Mouse (Mus musculus) kidney, adult 2 months (tissue): ENCODE measurements around the gene Erp27. TPM values are rescaled to one million over a fixed set of nuclear protein-coding genes. Genes with fewer than 3 reads are reported as not detected.
A peak's percentile ranks its signal among the peaks of the same experiment; 100 is the strongest.

Source experiments
- DNase-seq: peaks from one replicate; pipeline ENCODE4 v3.0.0; 2021
- H3K27ac ChIP-seq: fragments of 200-500 bp; 2 replicates; pipeline ENCODE4 v1.5.1; 2012; ENCODE audit warnings: low read depth, low read length, control low read depth, inconsistent platforms; ENCODE audit not compliant: insufficient read depth
- H3K27me3 ChIP-seq: fragments of 200-500 bp; replicated peaks from 2 replicates; pipeline ENCODE4 v1.6.1; 2012; ENCODE audit warnings: mild to moderate bottlenecking, moderate library complexity, low read length, inconsistent platforms; ENCODE audit not compliant: control insufficient read depth, insufficient read depth
- H3K36me3 ChIP-seq: fragments of 200-500 bp; 2 replicates; pipeline ENCODE4 v1.6.1; 2012; ENCODE audit warnings: mild to moderate bottlenecking, moderate library complexity, low read length, inconsistent platforms; ENCODE audit not compliant: control insufficient read depth, insufficient read depth
- H3K4me1 ChIP-seq: fragments of 200-500 bp; 2 replicates; pipeline ENCODE4 v1.6.1; 2011; ENCODE audit warnings: low read length; ENCODE audit not compliant: control insufficient read depth, insufficient read depth
- H3K4me3 ChIP-seq: fragments of 200-500 bp; 2 replicates; pipeline ENCODE4 v1.5.1; 2011; ENCODE audit warnings: mild to moderate bottlenecking, low read depth, low read length, control low read depth; ENCODE audit not compliant: insufficient read depth
- CTCF ChIP-seq: fragments of 200-500 bp; conservative IDR thresholded peaks from 2 replicates; pipeline ENCODE4 v1.5.1; 2011; ENCODE audit warnings: low read depth, mild to moderate bottlenecking, control low read depth, low read length, moderate library complexity, mixed read lengths; ENCODE audit not compliant: insufficient read depth, insufficient read length
- POLR2A ChIP-seq: fragments of 200-500 bp; IDR thresholded peaks from one replicate; pipeline ENCODE4 v1.6.1; 2011; ENCODE audit warnings: low read depth, low read length, control low read depth
- WGBS: fragments of 180-500 bp; shearing (Covaris S2); methylation state at CpG from one replicate; pipeline ENCODE4 v1.1.7; 2018; 5-methylcytosine and 5-hydroxymethylcytosine counted together
- polyA plus RNA-seq: library from polyadenylated mRNA; depleted of rRNA; stranded (reverse); fragments of >200 nt; gene quantifications from 2 replicates; pipeline ENCODE4 v1.2.3, GENCODE M21; 2012

Gene Erp27
- polyA plus RNA-seq, 1 experiment, result not detected

GRCm38 (mm10) chr6:136930677-136931076 lies 8.7 kb upstream of the Erp27 start:
- Histone ChIP-seq H3K27me3 (no peaks in the 10 kb centered on the region), H3K27ac (peak overlapping the region; percentile 49), H3K4me3 (0 out of 2 replicates have a peak overlapping the region, but pooled peaks have one; percentile 2), H3K36me3 (no peaks in the 10 kb centered on the region), H3K4me1 (no peaks in the 10 kb centered on the region)
- TF ChIP-seq CTCF (no peak), POLR2A (no peak)
- 24% methylated on average over 12 of the region's 12 CpGs for WGBS
- DNase-seq, result peak; percentile 76

GRCm38 (mm10) chr6:136927626-136928025 lies 5.6 kb upstream of the Erp27 start:
- no peak for TF ChIP-seq POLR2A
- DNase-seq, result peak; percentile 43
- 92% methylated on average over 1 of the region's 1 CpGs for WGBS
- Histone ChIP-seq H3K36me3 (no peaks in the 10 kb centered on the region), H3K27me3 (no peaks in the 10 kb centered on the region), H3K4me1 (no peaks in the 10 kb centered on the region), H3K27ac (no peak overlapping the region), H3K4me3 (no peak overlapping the region)

GRCm38 (mm10) chr6:136925049-136925448 lies 3.1 kb upstream of the Erp27 start:
- TF ChIP-seq CTCF (no peak), POLR2A (no peak)
- Histone ChIP-seq H3K4me1 (no peaks in the 10 kb centered on the region), H3K27ac (no peak overlapping the region), H3K36me3 (no peaks in the 10 kb centered on the region), H3K27me3 (no peaks in the 10 kb centered on the region), H3K4me3 (no peak overlapping the region)
- 60% methylated on average over 8 of the region's 8 CpGs for WGBS
- no peak for DNase-seq

DNA sequence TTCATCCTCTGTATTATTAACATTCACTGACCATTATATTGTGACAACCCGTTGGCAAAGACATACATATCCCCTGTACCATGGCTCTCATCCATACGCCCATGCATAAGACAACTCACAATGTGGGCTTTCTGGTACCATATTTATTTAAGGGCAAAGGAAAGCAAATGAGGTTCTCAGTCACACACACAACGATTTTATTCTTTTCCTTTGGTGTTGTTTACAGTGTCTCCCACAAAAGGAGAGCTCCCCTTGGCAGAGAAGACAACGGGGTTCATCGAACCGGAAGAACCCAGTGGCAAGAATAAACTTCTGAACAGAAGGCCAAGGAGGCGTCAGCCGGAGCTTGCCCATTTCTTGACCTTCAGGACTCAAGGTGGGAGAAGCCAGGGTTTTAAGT lies 1.6 kb upstream of the Erp27 start, which contains the start of gene Pde6h:
Pde6h (plus strand) TSS at position 301 of the 400 bp plus-strand sequence.
- 81% methylated on average over 8 of the region's 8 CpGs for WGBS
- H3K36me3 ChIP-seq, result no peaks in the 10 kb centered on the region
- no peaks in the 10 kb centered on the region for H3K27me3 ChIP-seq
- DNase-seq, result no peak
- H3K4me3 ChIP-seq, result no peak within 1 kb of the TSS
- no peak for TF ChIP-seq CTCF
- no peak for TF ChIP-seq POLR2A
- no peak within 1 kb of the TSS for H3K27ac ChIP-seq
- no peaks in the 10 kb centered on the region for H3K4me1 ChIP-seq

DNA sequence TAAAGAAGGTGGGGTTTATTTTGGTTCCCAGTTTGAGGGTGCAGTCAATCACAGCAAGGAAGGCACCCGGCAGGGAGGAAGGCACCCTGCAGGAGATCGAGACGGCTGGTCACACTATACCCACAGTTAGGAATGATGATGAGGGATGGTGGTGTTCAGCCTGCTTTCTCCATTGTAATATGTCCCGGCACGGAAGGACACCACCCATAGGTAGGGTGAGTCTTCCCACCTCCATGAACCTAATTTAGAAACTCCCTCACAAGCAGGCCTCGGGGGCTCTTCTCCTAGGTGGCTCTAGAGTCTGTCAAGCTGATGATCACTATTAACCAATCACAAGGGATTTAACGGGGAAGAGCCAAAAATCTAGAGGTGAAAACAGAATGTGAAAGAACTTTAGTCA lies 891 bp upstream of the Erp27 start:
- H3K27ac ChIP-seq, result no peak overlapping the region
- H3K36me3 ChIP-seq, result no peaks in the 10 kb centered on the region
- H3K4me3 ChIP-seq, result no peak overlapping the region
- 91% methylated on average over 7 of the region's 7 CpGs for WGBS
- H3K27me3 ChIP-seq, result no peaks in the 10 kb centered on the region
- H3K4me1 ChIP-seq, result no peaks in the 10 kb centered on the region; the same call in 1 of the 2 replicates
- DNase-seq, result no peak
- TF ChIP-seq POLR2A (no peak), CTCF (no peak)

DNA sequence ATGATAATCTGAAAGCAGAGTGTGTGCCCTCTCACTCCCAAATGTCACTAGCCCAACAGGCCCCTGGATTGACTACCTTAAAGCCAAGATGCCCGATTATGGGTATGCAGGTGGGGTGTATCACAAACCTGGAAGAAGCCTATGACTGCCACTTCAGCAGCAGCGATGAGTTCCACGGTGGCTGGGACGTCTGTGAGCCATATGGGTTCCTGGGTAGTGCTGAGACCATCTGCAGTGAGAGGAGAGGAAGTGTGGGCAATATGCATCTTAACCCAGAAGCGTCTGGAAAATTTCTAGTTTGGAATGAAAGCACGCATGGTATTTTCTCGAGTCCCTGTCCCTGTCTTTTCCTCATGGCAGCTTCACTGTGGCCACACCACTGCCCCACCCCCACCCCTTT lies 379 bp downstream of the Erp27 start:
- DNase-seq, result no peak
- TF ChIP-seq CTCF, result no peak
- no peak for TF ChIP-seq POLR2A
- 87% methylated on average over 7 of the region's 7 CpGs for WGBS

DNA sequence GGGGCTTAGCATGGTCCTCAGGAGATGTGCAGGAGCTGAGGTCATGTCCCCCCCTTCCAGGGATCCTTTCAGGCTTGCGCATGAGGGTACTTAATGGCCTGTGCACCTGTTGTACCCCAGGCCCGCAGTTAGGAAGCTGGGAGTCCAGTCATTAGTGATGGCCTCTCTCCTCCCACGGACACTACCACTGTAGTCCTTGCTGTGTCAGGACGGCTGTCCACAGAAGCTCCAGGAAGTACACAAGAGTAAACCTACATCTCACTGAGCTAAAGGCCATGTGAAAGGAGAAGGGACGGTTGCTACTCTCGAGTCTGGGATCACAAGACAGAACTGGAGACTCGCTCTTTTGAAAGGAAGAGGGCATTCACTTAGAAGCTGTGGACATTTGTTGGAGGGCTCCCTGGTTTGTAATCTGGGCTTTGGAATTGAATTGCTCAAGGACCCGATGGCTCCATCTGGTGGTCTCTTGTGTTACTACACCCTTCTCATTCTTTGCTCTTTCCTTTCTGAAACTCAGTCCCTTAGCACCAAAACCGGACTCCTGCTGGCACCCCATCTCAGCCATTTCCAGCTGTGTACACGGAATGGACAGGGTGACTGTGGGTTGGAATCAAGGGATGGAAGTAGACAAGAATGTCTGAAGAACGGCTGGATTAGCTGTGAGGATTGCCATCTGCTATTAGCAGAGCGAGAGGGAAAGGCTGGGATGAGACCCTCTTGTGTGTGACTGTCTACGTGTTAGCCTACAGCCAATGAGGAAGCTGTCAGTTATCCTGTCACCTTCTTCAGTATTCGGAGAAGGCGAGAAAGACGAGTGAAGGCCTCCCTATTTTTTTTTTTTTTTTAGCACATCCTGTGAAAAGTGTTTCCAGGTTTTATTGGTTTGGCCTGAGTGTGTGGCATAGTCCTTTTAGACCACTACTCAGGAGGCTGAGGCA lies 1.4 kb downstream of the Erp27 start:
- Histone ChIP-seq H3K27ac (no peak overlapping the region), H3K4me1 (peaks cover 7% of the 10 kb centered on the region; the same call in 1 of the 2 replicates), H3K36me3 (no peaks in the 10 kb centered on the region), H3K4me3 (no peak overlapping the region), H3K27me3 (no peaks in the 10 kb centered on the region)
- WGBS, result 29% methylated on average over 16 of the region's 16 CpGs
- TF ChIP-seq POLR2A, result no peak
- peak; percentile 55 for TF ChIP-seq CTCF
- DNase-seq, result peak; percentile 83

More for the DNA sequence above, 379 bp downstream of the Erp27 start:
- no peak overlapping the region for H3K4me3 ChIP-seq
- no peaks in the 10 kb centered on the region for H3K27me3 ChIP-seq
- H3K27ac ChIP-seq, result no peak overlapping the region
- peaks cover 1% of the 10 kb centered on the region; the same call in 1 of the 2 replicates for H3K4me1 ChIP-seq
- H3K36me3 ChIP-seq, result no peaks in the 10 kb centered on the region

DNA sequence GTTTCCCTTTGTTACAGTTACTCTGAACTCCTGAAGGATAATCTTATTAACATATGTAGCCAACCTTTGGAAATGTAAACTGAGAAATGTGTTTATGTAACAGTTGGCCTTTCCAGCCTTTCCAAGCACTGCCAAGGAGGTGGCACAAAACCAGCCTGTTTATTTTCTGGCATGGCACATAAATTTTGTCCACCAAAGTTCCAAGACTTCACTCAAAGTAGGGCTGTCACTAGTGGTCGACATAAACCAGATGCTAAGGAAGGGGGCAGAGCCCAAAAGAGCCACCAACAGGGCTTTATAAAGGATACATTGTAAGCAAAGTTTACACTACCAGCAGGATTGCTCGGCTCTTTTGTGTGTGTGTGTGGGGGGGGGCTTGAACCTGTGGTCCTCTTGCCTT lies 4.1 kb downstream of the Erp27 start:
- H3K27me3 ChIP-seq, result no peaks in the 10 kb centered on the region
- no peak for DNase-seq
- no peak for TF ChIP-seq POLR2A
- no peak for TF ChIP-seq CTCF
- WGBS, result 53% methylated on average over 2 of the region's 2 CpGs
- no peak overlapping the region for H3K4me3 ChIP-seq
- H3K4me1 ChIP-seq, result peaks cover 23% of the 10 kb centered on the region
- H3K27ac ChIP-seq, result no peak overlapping the region
- H3K36me3 ChIP-seq, result no peaks in the 10 kb centered on the region
